Mouse (Mus musculus) inflammation-experienced regulatory T-cells, adult 6 months (primary cell): ENCODE data around the gene Prkd2. TPM values are rescaled to one million over a fixed set of nuclear protein-coding genes. Genes with fewer than 3 reads are reported as not detected.

Experiments
- ATAC-seq: one replicate; pipeline ENCODE4 v1.8.0; 2017
- polyA plus RNA-seq, 3 experiments: library from polyadenylated mRNA; unstranded; fragments of 100-300 nt; shearing (Covaris generic); gene quantifications; one replicate each; pipeline ENCODE4 v1.2.1; 2017

Gene Prkd2
- polyA plus RNA-seq, 3 experiments from 2014 or later = 38.3 to 51.4 (median 47.1) TPM

- ATAC-seq = no peak
Observed at GRCm38 (mm10) chr7:16869497-16869896, 26.8 kb downstream of the Prkd2 start.

GRCm38 (mm10) chr7:16871600-16871999 lies 28.9 kb downstream of the Prkd2 start:
- ATAC-seq = no peak

GRCm38 (mm10) chr7:16872478-16872877 lies 29.8 kb downstream of the Prkd2 start:
- no peak for ATAC-seq

- ATAC-seq = no peak
Observed at GRCm38 (mm10) chr7:16873392-16873791, 30.7 kb downstream of the Prkd2 start.

GRCm38 (mm10) chr7:16874190-16874589 lies 31.5 kb downstream of the Prkd2 start:
- ATAC-seq = peak; percentile 47

- ATAC-seq = peak; percentile 87
Observed at GRCm38 (mm10) chr7:16874756-16875309, 32.1 kb downstream of the Prkd2 start.

- ATAC-seq = no peak
Observed at GRCm38 (mm10) chr7:16875310-16875325, 32.4 kb downstream of the Prkd2 start, which contains the start of gene Dact3. Gene Dact3, plus strand, starts transcription at chr7:16875317.

GRCm38 (mm10) chr7:16875326-16875725 lies 32.6 kb downstream of the Prkd2 start:
- ATAC-seq = no peak

- ATAC-seq = no peak
Observed at GRCm38 (mm10) chr7:16876006-16876405, 33.3 kb downstream of the Prkd2 start.

GRCm38 (mm10) chr7:16876608-16877007 lies 33.9 kb downstream of the Prkd2 start:
- no peak for ATAC-seq

GRCm38 (mm10) chr7:16877717-16878116 lies 35.0 kb downstream of the Prkd2 start:
- no peak for ATAC-seq

- ATAC-seq = no peak
Observed at GRCm38 (mm10) chr7:16879796-16880547, 37.3 kb downstream of the Prkd2 start.

- ATAC-seq = no peak
Observed at GRCm38 (mm10) chr7:16880615-16881014, 37.9 kb downstream of the Prkd2 start.

GRCm38 (mm10) chr7:16883162-16883561 lies 40.5 kb downstream of the Prkd2 start:
- no peak for ATAC-seq

- no peak for ATAC-seq
Observed at GRCm38 (mm10) chr7:16884334-16884733, 41.6 kb downstream of the Prkd2 start.

GRCm38 (mm10) chr7:16885271-16885776 lies 42.6 kb downstream of the Prkd2 start:
- no peak for ATAC-seq

- ATAC-seq = no peak
Observed at GRCm38 (mm10) chr7:16885905-16886304, 43.2 kb downstream of the Prkd2 start.

- no peak for ATAC-seq
Observed at GRCm38 (mm10) chr7:16890536-16890935, 47.8 kb downstream of the Prkd2 start.

- no peak for ATAC-seq
Observed at GRCm38 (mm10) chr7:16890944-16891343, 48.2 kb downstream of the Prkd2 start.

GRCm38 (mm10) chr7:16891641-16892351 lies 49.1 kb downstream of the Prkd2 start, which contains the start of gene Gng8:
Gene Gng8, plus strand, starts transcription at chr7:16891786.
- ATAC-seq = peak; percentile 84

GRCm38 (mm10) chr7:16892352-16892730 lies 49.6 kb downstream of the Prkd2 start:
- peak; percentile 8 for ATAC-seq

- no peak for ATAC-seq
Observed at GRCm38 (mm10) chr7:16893612-16894011, 50.9 kb downstream of the Prkd2 start.

- no peak for ATAC-seq
Observed at GRCm38 (mm10) chr7:16894279-16894678, 51.6 kb downstream of the Prkd2 start.

GRCm38 (mm10) chr7:16895000-16895399 lies 52.3 kb downstream of the Prkd2 start:
- ATAC-seq = peak; percentile 49
